Mouse (Mus musculus): ENCODE data around the gene Olfr1383. TPM values are rescaled to one million over a fixed set of nuclear protein-coding genes. Genes with fewer than 3 reads are reported as not detected.
"Not testable (repeated sequence)": the region's sequence is repeated elsewhere in the genome, so short reads cannot be mapped to it uniquely, and the experiment has no call there.

The Olfr1383 gene
- polyA plus RNA-seq (2015; fragmentation: Nextera tagmentation; extraction: Ambion mirVana), result not detected in 2 replicates

DNA sequence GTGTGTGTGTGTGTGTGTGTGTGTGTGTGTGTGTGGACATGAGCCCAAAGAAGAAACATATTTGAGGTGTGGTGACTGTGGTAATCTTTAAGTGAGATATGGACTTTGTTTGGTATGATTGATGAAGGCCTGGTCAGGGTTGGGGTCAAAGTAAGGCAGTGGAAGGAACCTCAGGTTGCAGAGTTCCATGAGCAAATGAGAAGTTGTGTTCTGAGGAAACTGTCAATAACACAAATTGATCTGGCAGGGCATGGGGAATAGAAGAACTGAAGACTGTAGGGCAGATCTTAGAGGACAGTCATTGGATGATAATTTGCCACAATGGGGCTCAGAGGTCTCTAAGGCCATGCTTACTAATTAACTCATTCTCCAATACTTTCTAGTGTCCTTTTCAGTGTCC is at the start of gene Olfr1383:
Olfr1383 (plus strand) TSS at position 301 of the 400 bp plus-strand sequence.
- Histone ChIP-seq H3K9me3 (replicated peaks) (no peaks in the 10 kb centered on the region), H3K9ac (no peak within 1 kb of the TSS), H3K4me1 (replicated peaks) (no peaks in the 10 kb centered on the region), H3K27ac (replicated peaks) (no peak within 1 kb of the TSS), H3K27me3 (no peaks in the 10 kb centered on the region), H3K4me3 (replicated peaks) (no peak within 1 kb of the TSS), H3K4me2 (no peak within 1 kb of the TSS), H3K36me3 (replicated peaks) (no peaks in the 10 kb centered on the region)
- ATAC-seq (ENCODE audit: insufficient read depth), result no peak

DNA sequence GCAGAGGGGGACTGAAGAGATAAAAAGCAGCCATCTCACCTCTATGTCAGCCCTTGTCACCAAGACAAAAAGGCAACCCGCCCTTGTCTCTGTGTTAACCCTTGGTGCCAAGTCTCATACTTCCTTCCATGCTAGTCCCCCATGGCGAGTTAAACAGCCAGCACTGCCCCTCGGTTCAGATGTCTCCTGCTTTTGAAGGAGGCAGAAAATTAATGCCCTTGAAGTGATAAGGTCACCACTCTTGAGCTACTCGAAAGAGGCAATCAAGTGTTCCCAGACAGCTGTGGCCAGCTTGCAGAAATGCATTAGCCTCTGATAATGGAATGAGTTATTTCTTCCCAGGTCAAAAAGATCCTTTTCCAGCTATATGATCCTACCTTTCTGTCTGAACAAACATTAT is 33.5 kb upstream of the Olfr1383 start:
- 40% methylated on average over 4 of the region's 4 CpGs for WGBS (ENCODE audit: insufficient replicate concordance)
- no peaks in the 10 kb centered on the region for H3K36me3 ChIP-seq (replicated peaks)
- ATAC-seq (ENCODE audit: insufficient read depth), result no peak
- H3K4me2 ChIP-seq, result no peak overlapping the region
- H3K4me3 ChIP-seq (replicated peaks), result no peak overlapping the region
- no peaks in the 10 kb centered on the region for H3K9me3 ChIP-seq (replicated peaks)
- no peak overlapping the region for H3K9ac ChIP-seq
- no peak overlapping the region for H3K27ac ChIP-seq (replicated peaks)
- H3K4me1 ChIP-seq (replicated peaks), result no peaks in the 10 kb centered on the region
- no peaks in the 10 kb centered on the region for H3K27me3 ChIP-seq

DNA sequence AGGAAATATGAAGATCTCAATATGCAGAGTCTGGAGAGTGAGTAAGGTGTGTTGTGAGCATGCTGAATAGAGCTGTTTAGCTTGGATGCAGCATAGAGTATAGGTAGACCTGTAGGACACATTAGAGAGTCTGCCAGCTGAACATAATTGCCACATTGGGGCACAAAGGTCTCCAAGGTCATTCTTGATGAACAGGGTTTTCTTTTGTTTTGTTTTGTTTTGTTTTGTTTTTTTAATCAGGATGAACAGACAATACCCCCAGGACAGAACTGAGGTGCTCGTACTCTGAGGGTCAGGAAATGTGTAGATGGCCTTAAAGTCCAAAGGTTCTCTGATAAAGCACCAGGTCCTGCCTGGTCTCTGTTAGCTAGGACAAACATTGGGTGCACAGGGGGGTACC is 30.7 kb upstream of the Olfr1383 start, which contains the start of gene Olfr1385:
Olfr1385 (plus strand) TSS at position 301 of the 400 bp plus-strand sequence.
- not testable (repeated sequence) for H3K4me3 ChIP-seq (replicated peaks); H3K36me3 ChIP-seq (replicated peaks); H3K27ac ChIP-seq (replicated peaks); H3K27me3 ChIP-seq; H3K9ac ChIP-seq; H3K4me2 ChIP-seq; H3K9me3 ChIP-seq (replicated peaks); H3K4me1 ChIP-seq (replicated peaks); ATAC-seq (ENCODE audit: insufficient read depth)
- 38% methylated on average over 1 of the region's 1 CpGs for WGBS (ENCODE audit: insufficient replicate concordance)

DNA sequence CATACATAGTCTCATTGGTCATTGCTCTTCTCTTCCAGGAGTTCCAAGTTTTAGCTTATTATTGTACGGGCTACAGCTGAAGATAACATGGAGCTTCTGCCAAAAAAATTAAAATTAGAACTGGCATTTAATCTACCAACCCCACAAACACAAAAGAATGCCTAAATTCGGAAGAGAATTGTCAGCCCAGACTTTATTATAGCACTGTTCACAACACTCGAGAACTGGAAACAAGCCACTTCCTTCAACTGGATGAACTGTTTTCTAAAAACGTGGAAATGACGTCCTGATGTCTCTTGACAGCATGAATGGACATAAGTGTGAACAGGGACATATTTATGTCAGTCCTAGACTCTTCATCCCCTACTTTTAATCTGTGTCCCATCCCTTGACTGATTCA is 1.4 kb upstream of the Olfr1383 start:
- no peak overlapping the region for H3K27ac ChIP-seq (replicated peaks)
- no peaks in the 10 kb centered on the region for H3K36me3 ChIP-seq (replicated peaks)
- no peak overlapping the region for H3K9ac ChIP-seq
- no peaks in the 10 kb centered on the region for H3K4me1 ChIP-seq (replicated peaks)
- WGBS (ENCODE audit: insufficient replicate concordance), result 34% methylated on average over 5 of the region's 5 CpGs
- H3K27me3 ChIP-seq, result no peaks in the 10 kb centered on the region
- H3K9me3 ChIP-seq (replicated peaks), result no peaks in the 10 kb centered on the region
- no peak for ATAC-seq (ENCODE audit: insufficient read depth)
- H3K4me2 ChIP-seq, result no peak overlapping the region
- no peak overlapping the region for H3K4me3 ChIP-seq (replicated peaks)

DNA sequence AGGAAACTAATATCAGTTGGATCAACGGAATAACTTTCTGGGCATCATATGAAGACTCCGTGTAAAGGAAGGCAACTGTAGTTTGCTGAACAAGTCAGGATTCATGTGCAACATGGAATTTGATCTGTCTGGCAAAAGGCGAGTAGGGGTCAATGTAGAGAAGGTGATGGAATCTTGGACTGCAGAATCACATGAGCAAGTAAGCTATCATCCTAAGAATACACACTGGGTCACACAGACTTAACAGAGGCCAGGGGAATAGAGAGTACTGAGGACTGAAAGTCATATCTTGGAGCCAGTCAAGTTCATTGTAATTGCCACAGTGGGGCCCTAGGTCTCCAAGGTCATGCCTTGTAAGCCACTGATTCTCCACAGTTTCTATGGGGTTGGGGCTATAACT is 8.5 kb downstream of the Olfr1383 start, which contains the start of gene Olfr1382:
Olfr1382 (plus strand) TSS at position 301 of the 400 bp plus-strand sequence.
- Histone ChIP-seq H3K27me3 (no peaks in the 10 kb centered on the region), H3K36me3 (replicated peaks) (no peaks in the 10 kb centered on the region), H3K9me3 (replicated peaks) (no peaks in the 10 kb centered on the region), H3K9ac (no peak within 1 kb of the TSS), H3K27ac (replicated peaks) (no peak within 1 kb of the TSS), H3K4me2 (no peak within 1 kb of the TSS), H3K4me1 (replicated peaks) (no peaks in the 10 kb centered on the region), H3K4me3 (replicated peaks) (no peak within 1 kb of the TSS)
- 60% methylated on average over 3 of the region's 3 CpGs for WGBS (ENCODE audit: insufficient replicate concordance)
- no peak for ATAC-seq (ENCODE audit: insufficient read depth)

DNA sequence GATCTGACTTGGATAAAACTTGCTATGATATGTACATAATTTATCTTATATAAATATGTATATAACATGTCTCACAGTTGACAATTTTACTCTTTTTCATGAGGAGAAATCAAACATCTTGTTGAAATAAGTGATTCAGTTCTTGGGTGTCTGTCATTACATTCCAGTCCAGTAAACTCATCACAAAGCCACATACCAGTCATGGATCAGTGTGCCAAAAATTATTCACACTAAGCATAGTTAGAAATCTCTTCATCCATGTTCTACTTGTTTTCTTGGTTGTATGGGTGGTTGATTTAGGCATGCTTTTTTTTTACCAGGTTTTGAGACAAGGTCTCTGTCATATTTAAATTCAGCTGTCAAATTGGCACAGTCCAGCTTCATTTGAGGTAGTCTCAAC is 13.3 kb downstream of the Olfr1383 start:
- no peak overlapping the region for H3K27ac ChIP-seq (replicated peaks)
- no peaks in the 10 kb centered on the region for H3K36me3 ChIP-seq (replicated peaks)
- H3K4me3 ChIP-seq (replicated peaks), result no peak overlapping the region
- no peaks in the 10 kb centered on the region for H3K4me1 ChIP-seq (replicated peaks)
- H3K9me3 ChIP-seq (replicated peaks), result no peaks in the 10 kb centered on the region
- no peaks in the 10 kb centered on the region for H3K27me3 ChIP-seq
- no peak overlapping the region for H3K9ac ChIP-seq
- H3K4me2 ChIP-seq, result no peak overlapping the region
- ATAC-seq (ENCODE audit: insufficient read depth), result no peak

DNA sequence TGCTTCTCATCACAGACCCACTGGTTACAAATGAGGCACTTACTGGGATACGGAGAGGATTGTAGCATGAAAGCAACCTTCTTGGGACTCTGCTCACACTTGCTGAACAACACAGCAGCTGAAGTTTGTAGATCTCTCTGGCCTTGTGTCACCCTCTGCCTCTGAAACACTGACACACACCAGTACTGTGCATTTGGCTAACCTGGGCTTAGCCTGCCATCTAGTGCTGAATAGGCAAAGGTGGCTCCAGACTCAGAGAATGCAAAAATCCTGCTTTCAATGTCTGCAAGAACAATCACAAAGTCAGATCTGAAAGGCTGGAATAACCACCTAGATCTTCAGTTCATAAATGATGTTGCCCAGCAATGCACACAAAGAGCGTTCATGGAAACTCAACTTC is 17.2 kb downstream of the Olfr1383 start:
- H3K27ac ChIP-seq (replicated peaks); ATAC-seq (ENCODE audit: insufficient read depth); H3K36me3 ChIP-seq (replicated peaks); H3K9me3 ChIP-seq (replicated peaks); H3K4me1 ChIP-seq (replicated peaks); H3K4me2 ChIP-seq; H3K4me3 ChIP-seq (replicated peaks); H3K27me3 ChIP-seq; H3K9ac ChIP-seq: not testable (repeated sequence)
- WGBS (ENCODE audit: insufficient replicate concordance), result 70% methylated on average over 2 of the region's 2 CpGs

DNA sequence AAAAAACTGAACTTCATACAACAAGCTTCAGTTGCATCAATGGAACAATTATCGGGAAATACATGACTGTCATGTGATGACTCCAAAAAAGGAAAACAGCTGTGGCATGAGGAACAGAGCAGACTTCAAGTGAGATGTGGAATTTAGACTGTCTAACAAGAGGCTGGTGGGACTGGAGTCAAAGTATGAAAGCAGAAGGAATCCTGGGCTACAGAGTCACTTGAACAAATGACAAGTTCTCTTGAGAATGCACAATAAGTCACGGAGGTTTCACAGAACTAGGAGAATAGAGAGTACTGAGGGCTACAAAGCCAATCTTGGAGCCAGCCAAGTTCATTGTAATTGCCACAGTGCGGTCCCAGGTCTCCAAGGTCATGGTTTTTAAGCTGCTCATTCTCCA is 23.7 kb downstream of the Olfr1383 start, which contains the start of gene Olfr1381:
Olfr1381 (plus strand) TSS at position 301 of the 400 bp plus-strand sequence.
- 53% methylated on average over 3 of the region's 3 CpGs for WGBS (ENCODE audit: insufficient replicate concordance)
- H3K27ac ChIP-seq (replicated peaks); H3K4me1 ChIP-seq (replicated peaks); H3K4me2 ChIP-seq; H3K27me3 ChIP-seq; ATAC-seq (ENCODE audit: insufficient read depth); H3K36me3 ChIP-seq (replicated peaks); H3K4me3 ChIP-seq (replicated peaks); H3K9ac ChIP-seq; H3K9me3 ChIP-seq (replicated peaks): not testable (repeated sequence)

DNA sequence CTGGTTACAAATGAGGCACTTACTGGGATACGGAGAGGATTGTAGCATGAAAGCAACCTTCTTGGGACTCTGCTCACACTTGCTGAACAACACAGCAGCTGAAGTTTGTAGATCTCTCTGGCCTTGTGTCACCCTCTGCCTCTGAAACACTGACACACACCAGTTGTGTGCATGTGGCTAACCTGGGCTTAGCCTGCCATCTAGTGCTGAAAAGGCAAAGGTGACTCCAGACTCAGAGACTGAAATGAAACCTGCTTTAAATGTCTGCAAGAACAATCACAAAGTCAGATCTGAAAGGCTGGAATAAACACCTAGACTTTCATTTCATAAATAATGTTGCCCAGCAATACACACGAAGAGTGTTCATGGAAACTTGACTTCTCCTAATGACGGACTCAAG is 34.6 kb downstream of the Olfr1383 start:
- H3K4me2 ChIP-seq; H3K9me3 ChIP-seq (replicated peaks); ATAC-seq (ENCODE audit: insufficient read depth); H3K27me3 ChIP-seq; H3K36me3 ChIP-seq (replicated peaks); H3K4me1 ChIP-seq (replicated peaks); H3K27ac ChIP-seq (replicated peaks); H3K9ac ChIP-seq; H3K4me3 ChIP-seq (replicated peaks): not testable (repeated sequence)
- 63% methylated on average over 3 of the region's 3 CpGs for WGBS (ENCODE audit: insufficient replicate concordance)

DNA sequence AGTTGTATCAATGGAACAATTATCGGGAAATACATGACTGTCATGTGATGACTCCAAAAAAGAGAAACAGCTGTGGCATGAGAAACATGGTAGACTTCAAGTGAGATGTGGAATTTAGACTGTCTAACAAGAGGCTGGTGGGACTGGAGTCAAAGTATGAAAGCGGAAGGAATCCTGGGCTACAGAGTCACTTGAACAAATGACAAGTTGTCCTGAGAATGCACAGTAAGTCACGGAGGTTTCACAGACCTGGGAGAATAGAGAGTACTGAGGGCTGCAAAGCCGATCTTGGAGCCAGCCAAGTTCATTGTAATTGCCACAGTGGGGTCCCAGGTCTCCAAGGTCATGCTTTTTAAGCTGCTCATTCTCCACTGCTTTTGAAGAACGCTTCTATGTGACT is 37.1 kb downstream of the Olfr1383 start, which contains the start of gene Olfr1380:
Olfr1380 (plus strand) TSS at position 301 of the 400 bp plus-strand sequence.
- 56% methylated on average over 5 of the region's 5 CpGs for WGBS (ENCODE audit: insufficient replicate concordance)
- H3K27me3 ChIP-seq; H3K27ac ChIP-seq (replicated peaks); H3K4me2 ChIP-seq; ATAC-seq (ENCODE audit: insufficient read depth); H3K4me3 ChIP-seq (replicated peaks); H3K4me1 ChIP-seq (replicated peaks); H3K9me3 ChIP-seq (replicated peaks); H3K9ac ChIP-seq; H3K36me3 ChIP-seq (replicated peaks): not testable (repeated sequence)

DNA sequence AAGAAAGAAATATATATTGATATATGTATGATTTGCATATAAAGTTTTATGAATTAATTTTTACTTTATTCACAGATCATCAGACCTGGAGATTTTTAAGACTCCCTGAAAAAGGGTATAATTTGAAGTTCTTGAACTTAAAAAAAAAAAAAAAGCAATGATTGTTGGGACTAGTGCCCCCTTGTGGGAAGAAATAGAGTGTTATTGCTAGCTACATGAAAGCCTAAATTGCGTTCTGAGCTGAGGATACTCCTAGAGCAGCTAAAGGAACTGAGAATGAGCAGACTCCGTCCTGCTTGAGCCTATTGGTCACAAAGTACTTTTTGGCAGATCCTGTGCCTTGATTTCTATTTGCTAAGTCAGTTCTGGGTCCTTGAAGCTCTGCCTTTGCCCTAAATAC is 55.6 kb downstream of the Olfr1383 start:
- H3K4me1 ChIP-seq (replicated peaks); ATAC-seq (ENCODE audit: insufficient read depth): not testable (repeated sequence)

More for the DNA sequence above, 55.6 kb downstream of the Olfr1383 start:
- not testable (repeated sequence) for H3K4me3 ChIP-seq (replicated peaks); H3K9ac ChIP-seq; H3K27ac ChIP-seq (replicated peaks); H3K27me3 ChIP-seq; H3K36me3 ChIP-seq (replicated peaks); H3K9me3 ChIP-seq (replicated peaks); H3K4me2 ChIP-seq
- WGBS (ENCODE audit: insufficient replicate concordance), result 30% methylated on average over 2 of the region's 2 CpGs
